Mouse (Mus musculus) liver, embryonic 14.5 days (tissue): ENCODE measurements around the gene Slc6a11. TPM values are rescaled to one million over a fixed set of nuclear protein-coding genes. Genes with fewer than 3 reads are reported as not detected.

Source experiments
- ATAC-seq: fragments of 200-750 bp; cut with Nextera tagmentation; 2 replicates; pipeline ENCODE4 v1.8.0; 2017; ENCODE audit warnings: moderate number of reproducible peaks, mild to moderate bottlenecking, moderate library complexity; ENCODE audit not compliant: insufficient read depth
- DNase-seq, 3 experiments: peaks; one replicate each; pipeline ENCODE4 v3.0.0-alpha.2; 2012 to 2013; ENCODE audit warnings: low read depth in 3 of 3, low spot score in 3 of 3
- H3K27ac ChIP-seq: fragments of 300-500 bp; sonication (generic); 2 replicates; pipeline ENCODE4 v1.5.1; 2014; ENCODE audit warnings: moderate library complexity, mild to moderate bottlenecking, control low read depth, inconsistent platforms
- H3K27me3 ChIP-seq: fragments of 300-500 bp; sonication (generic); 2 replicates; pipeline ENCODE4 v1.6.1; 2014; ENCODE audit warnings: mild to moderate bottlenecking, low read length, moderate library complexity; ENCODE audit not compliant: control insufficient read depth, insufficient read depth
- H3K36me3 ChIP-seq: fragments of 300-500 bp; sonication (generic); replicated peaks from 2 replicates; pipeline ENCODE4 v1.6.1; 2014; ENCODE audit warnings: low read depth; ENCODE audit not compliant: control insufficient read depth, insufficient read depth
- H3K4me1 ChIP-seq, 2 experiments: fragments of 200-500 bp in 1 of 2; fragments of 300-500 bp in 1 of 2; sonication (generic) in 1 of 2; replicated peaks; 2 replicates each; pipeline ENCODE4 v1.6.1; 2012 to 2014; ENCODE audit warnings: antibody characterized with exemption in 1 of 2, inconsistent platforms in 1 of 2, low read length in 1 of 2; ENCODE audit not compliant: control insufficient read depth in 2 of 2, insufficient read depth in 2 of 2
- H3K4me2 ChIP-seq: fragments of 300-500 bp; sonication (generic); 2 replicates; pipeline ENCODE4 v1.6.1; 2014; ENCODE audit warnings: low read depth, mild to moderate bottlenecking, control low read depth, moderate library complexity
- H3K4me3 ChIP-seq, 2 experiments: fragments of 200-500 bp in 1 of 2; fragments of 300-500 bp in 1 of 2; sonication (generic) in 1 of 2; 2 replicates each; pipeline ENCODE4 v1.5.1; 2012 to 2014; ENCODE audit warnings: low read depth in 2 of 2, low read length in 2 of 2, mild to moderate bottlenecking in 2 of 2, control low read depth in 1 of 2, inconsistent platforms in 1 of 2, moderate library complexity in 1 of 2; ENCODE audit not compliant: insufficient read depth in 1 of 2
- H3K9ac ChIP-seq: fragments of 300-500 bp; sonication (generic); replicated peaks from 2 replicates; pipeline ENCODE4 v1.6.1; 2014; ENCODE audit warnings: mild to moderate bottlenecking, control low read depth, moderate library complexity
- H3K9me3 ChIP-seq: fragments of 300-500 bp; sonication (generic); 2 replicates; pipeline ENCODE4 v1.6.1; 2016; ENCODE audit warnings: low read length, mixed read lengths; ENCODE audit not compliant: control insufficient read depth
- CTCF ChIP-seq: IDR thresholded peaks from 2 replicates; pipeline ENCODE4 v1.5.1; 2016; ENCODE audit warnings: antibody characterized with exemption, low read depth, control low read depth
- EP300 ChIP-seq: IDR thresholded peaks from 2 replicates; pipeline ENCODE4 v1.6.1; 2016; ENCODE audit warnings: antibody characterized with exemption, low read depth
- WGBS: fragments of 180-500 bp; shearing (Covaris S2); extraction: QIAGEN DNeasy Blood & Tissue Kit; methylation state at CpG from one replicate; pipeline ENCODE4 v1.1.7; 2014; ENCODE audit not compliant: insufficient replicate concordance; 5-methylcytosine and 5-hydroxymethylcytosine counted together
- polyA plus RNA-seq, 2 experiments: library from polyadenylated mRNA; depleted of rRNA in 1 of 2; stranded (reverse) in 1 of 2; unstranded in 1 of 2; fragments of >200 nt; fragmentation: Nextera tagmentation in 1 of 2; extraction: Ambion mirVana in 1 of 2; gene quantifications; 2 replicates each; pipeline versions ENCODE4 v1.2.1 to v1.2.3; 2012 to 2014

The Slc6a11 gene
- polyA plus RNA-seq, 2 experiments: 0.01 TPM; not detected in 1

- DNase-seq (peak; percentile 10 to 32 (median 20)), ATAC-seq (peak; percentile 89)
- peak overlapping the region; percentile 15; the same call in 1 of the 2 replicates for H3K4me2 ChIP-seq
- no peaks in the 10 kb centered on the region for H3K9me3 ChIP-seq
- H3K4me3 ChIP-seq: no peak overlapping the region
- H3K27me3 ChIP-seq: no peaks in the 10 kb centered on the region
- TF ChIP-seq CTCF (no peak), EP300 (peak; percentile 64)
- no peaks in the 10 kb centered on the region for H3K36me3 ChIP-seq
- H3K27ac ChIP-seq: no peak overlapping the region
- peaks cover 0 to 4% of the 10 kb centered on the region in 2 experiments; a peak in 1 of 4 replicates for H3K4me1 ChIP-seq
- WGBS: 41% methylated on average over 6 of the region's 6 CpGs
- H3K9ac ChIP-seq: no peak overlapping the region
Measured at GRCm38 (mm10) chr6:114145650-114146329, 14.7 kb downstream of the Slc6a11 start.

GRCm38 (mm10) chr6:114155720-114156119, 24.7 kb downstream of the Slc6a11 start:
- Histone ChIP-seq H3K9ac (no peak overlapping the region), H3K9me3 (no peaks in the 10 kb centered on the region), H3K4me2 (no peak overlapping the region), H3K36me3 (no peaks in the 10 kb centered on the region), H3K27ac (no peak overlapping the region), H3K4me3 (no peak overlapping the region), H3K27me3 (no peaks in the 10 kb centered on the region), H3K4me1 (no peaks in the 10 kb centered on the region)
- DNase-seq (no peak), ATAC-seq (no peak)
- TF ChIP-seq CTCF: no peak
- TF ChIP-seq EP300: no peak
- WGBS: 57% methylated on average over 10 of the region's 10 CpGs

- H3K27me3 ChIP-seq: no peaks in the 10 kb centered on the region
Measured at GRCm38 (mm10) chr6:114158811-114159210, 27.8 kb downstream of the Slc6a11 start.

GRCm38 (mm10) chr6:114160732-114161131, 29.7 kb downstream of the Slc6a11 start:
- TF ChIP-seq EP300 (no peak), CTCF (no peak)
- Histone ChIP-seq H3K36me3 (no peaks in the 10 kb centered on the region), H3K4me1 (no peaks in the 10 kb centered on the region), H3K9ac (no peak overlapping the region), H3K4me2 (no peak overlapping the region), H3K27me3 (no peaks in the 10 kb centered on the region), H3K27ac (no peak overlapping the region), H3K4me3 (no peak overlapping the region), H3K9me3 (no peaks in the 10 kb centered on the region)
- DNase-seq (no peak), ATAC-seq (no peak)
- WGBS: 58% methylated on average over 8 of the region's 8 CpGs

More at GRCm38 (mm10) chr6:114158811-114159210, 27.8 kb downstream of the Slc6a11 start:
- Histone ChIP-seq H3K9ac (no peak overlapping the region), H3K4me1 (no peaks in the 10 kb centered on the region), H3K27ac (no peak overlapping the region), H3K4me3 (no peak overlapping the region), H3K36me3 (no peaks in the 10 kb centered on the region), H3K4me2 (no peak overlapping the region), H3K9me3 (no peaks in the 10 kb centered on the region)
- TF ChIP-seq CTCF (no peak), EP300 (no peak)
- ATAC-seq (no peak), DNase-seq (no peak)
- WGBS: 63% methylated on average over 7 of the region's 7 CpGs

- TF ChIP-seq CTCF (no peak), EP300 (no peak)
- no peaks in the 10 kb centered on the region for H3K27me3 ChIP-seq
- H3K4me1 ChIP-seq: no peaks in the 10 kb centered on the region
- 18% methylated on average over 8 of the region's 8 CpGs for WGBS
- no peak for ATAC-seq
- H3K9ac ChIP-seq: no peak overlapping the region
- no peaks in the 10 kb centered on the region for H3K36me3 ChIP-seq
- no peak overlapping the region for H3K4me3 ChIP-seq
- no peak overlapping the region for H3K27ac ChIP-seq
- H3K4me2 ChIP-seq: no peak overlapping the region
- no peak for DNase-seq
- H3K9me3 ChIP-seq: no peaks in the 10 kb centered on the region
Measured at GRCm38 (mm10) chr6:114174052-114174397, 43.0 kb downstream of the Slc6a11 start.
